In the genomic region with DNA sequence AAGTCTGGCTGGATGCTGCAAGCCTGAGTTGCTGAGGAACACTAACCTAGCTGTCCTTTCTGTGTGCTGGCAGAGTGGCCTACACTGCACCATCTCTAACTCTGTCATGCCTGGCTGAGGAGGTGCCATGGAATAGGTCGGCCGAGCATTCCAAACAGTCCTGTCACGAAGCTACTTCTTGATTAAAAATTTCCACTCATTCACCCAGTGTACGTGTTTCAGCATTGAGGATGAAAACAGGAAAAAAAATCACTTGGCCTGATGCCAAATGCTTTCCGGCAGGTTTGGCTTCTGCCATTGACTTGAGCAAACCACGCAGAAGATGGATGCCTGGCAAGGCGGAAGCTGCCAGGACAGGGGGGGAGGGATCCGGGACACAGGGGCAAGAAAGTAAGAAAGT, we compare ENCODE assay signal across 12 mouse cellular contexts. TPM values are rescaled to one million over a fixed set of nuclear protein-coding genes. Genes with fewer than 3 reads are reported as not detected.
DNase-seq lines count a peak whose midpoint lies in the region; ATAC-seq and TF ChIP-seq lines count a peak whose summit lies in the region.
"Had no signal": no experiment of that assay in that cellular context is flagged by ENCODE, and none has a peak within 500 bp of the region (broad histone marks: within the 10 kb centered on the region; RNA-seq: fewer than 3 reads in every experiment).

No protein-coding gene starts in this region.

- peak overlapping the region; percentile 25 for H3K4me2 ChIP-seq in lung, embryonic 16.5 days (ENCODE audit: low read depth, low read length)
- H3K4me2 ChIP-seq: limb, embryonic 12.5 days had no signal

- no peaks in the 10 kb centered on the region for H3K9me3 ChIP-seq in lung, embryonic 16.5 days (ENCODE audit: control insufficient read depth, low read length)

- WGBS in lung, embryonic 16.5 days: 12% methylated on average over 8 of the region's 8 CpGs
- 21% methylated on average over 8 of the region's 8 CpGs for WGBS in lung, adult 2 months

- no peak for TF ChIP-seq POLR2A in lung, adult 2 months (IDR thresholded peaks at IDR 0.05; ENCODE audit: borderline replicate concordance, extremely low read depth, low read depth, low read length)

- no peak overlapping the region for H3K27ac ChIP-seq in lung, embryonic 16.5 days (ENCODE audit: low read length)
- H3K27ac ChIP-seq: limb, embryonic 12.5 days had no signal

- ATAC-seq in lung, embryonic 16.5 days (ENCODE audit: low read depth): peak; percentile 61; the same call in 1 of the 2 replicates

- H3K4me1 ChIP-seq in lung, embryonic 16.5 days (replicated peaks; ENCODE audit: control insufficient read depth, insufficient read depth, low read length): peaks cover 5% of the 10 kb centered on the region
- H3K4me1 ChIP-seq in lung, adult 2 months (ENCODE audit: control insufficient read depth, insufficient read depth, low read length): no peaks in the 10 kb centered on the region
- H3K4me1 ChIP-seq: limb, embryonic 12.5 days had no signal

- no peak for DNase-seq in lung, adult 2 months
- peak; percentile 59 for DNase-seq in cerebellum, adult 11 months
- peak; percentile 8 for DNase-seq in fibroblast of lung, adult 2 months (ENCODE audit: low read depth)
- peak; percentile 60 to 73 for DNase-seq in kidney, postnatal 36 days
- DNase-seq in layer of hippocampus, adult 11-12 months (ENCODE audit: low spot score): no peak
- DNase-seq in layer of hippocampus, postnatal 36 days: no peak
- DNase-seq in layer of hippocampus, postnatal 25 days (ENCODE audit: extremely low spot score in 1 of 2, low spot score in 1 of 2): no peak
- DNase-seq: thymus, postnatal 25 days had no signal

- H3K27me3 ChIP-seq in lung, embryonic 16.5 days (ENCODE audit: control insufficient read depth, insufficient read depth, low read depth, low read length): no peaks in the 10 kb centered on the region
- H3K27me3 ChIP-seq: limb, embryonic 12.5 days had no signal

- H3K4me3 ChIP-seq in lung, embryonic 16.5 days (ENCODE audit: low read length): no peak overlapping the region
- no peak overlapping the region for H3K4me3 ChIP-seq in lung, adult 2 months (replicated peaks; ENCODE audit: extremely low read depth, low read depth, low read length)
- H3K4me3 ChIP-seq: erythroblast, embryonic 14.5 days; limb, embryonic 12.5 days had no signal

- no peak for TF ChIP-seq CTCF in lung, adult 2 months (IDR thresholded peaks at IDR 0.05; ENCODE audit: insufficient read depth, low read length)

- no peak overlapping the region for H3K9ac ChIP-seq in lung, embryonic 16.5 days (ENCODE audit: low read length)
- H3K9ac ChIP-seq: limb, embryonic 12.5 days had no signal

- no peaks in the 10 kb centered on the region for H3K36me3 ChIP-seq in lung, embryonic 16.5 days (ENCODE audit: control insufficient read depth, insufficient read depth, low read length)
- H3K36me3 ChIP-seq: limb, embryonic 12.5 days had no signal

RNA-seq across cellular contexts. Expression of gene Dnm3, which starts 24.3 kb away (rescaled TPM):
- polyA plus RNA-seq in lung, embryonic 16.5 days (2015; fragmentation: Nextera tagmentation; extraction: Ambion mirVana): 2.8 and 3.0 TPM in 2 replicates
- 4.7 and 6.8 TPM in 2 replicates for polyA plus RNA-seq in lung, adult 2 months (2012; rRNA removed)
- 10 to 100 TPM; 79.8 to 80.9 TPM for total RNA-seq in layer of hippocampus, postnatal 36 days (2021)
- 10 to 100 TPM; 66.1 to 83.0 TPM for total RNA-seq in layer of hippocampus, postnatal 25 days (2021)
- total RNA-seq: neutrophil, adult 5-6 weeks had no signal

Comparison
In these comparisons a context has a peak if more than half of its experiments do, and no peak if none do; other contexts are left out.
1. DNase-seq: peak in cerebellum, adult 11 months (single experiment), fibroblast of lung, adult 2 months (single experiment) and kidney, postnatal 36 days (2 of 2); none in lung, adult 2 months (single experiment), layer of hippocampus, adult 11-12 months (single experiment), layer of hippocampus, postnatal 36 days (0 of 2) and layer of hippocampus, postnatal 25 days (0 of 2).